Mouse (Mus musculus) heart, adult 2 months (tissue): ENCODE measurements around the gene Srd5a1.

Experiments used
- CTCF ChIP-seq: fragments of 200-600 bp; IDR thresholded peaks from 2 replicates; pipeline ENCODE4 v1.8.1; 2022; ENCODE audit warnings: antibody characterized with exemption, mild to moderate bottlenecking, moderate library complexity
- EP300 ChIP-seq: fragments of 200-500 bp; IDR thresholded peaks from 2 replicates; pipeline ENCODE4 v1.6.1; 2011; ENCODE audit warnings: low read depth, low read length, control low read depth; ENCODE audit not compliant: insufficient read depth
- POLR2A ChIP-seq: fragments of 200-500 bp; IDR thresholded peaks from 2 replicates; pipeline ENCODE4 v1.6.1; 2011; ENCODE audit warnings: mild to moderate bottlenecking, low read depth, low read length, control low read depth; ENCODE audit not compliant: insufficient read depth

DNA sequence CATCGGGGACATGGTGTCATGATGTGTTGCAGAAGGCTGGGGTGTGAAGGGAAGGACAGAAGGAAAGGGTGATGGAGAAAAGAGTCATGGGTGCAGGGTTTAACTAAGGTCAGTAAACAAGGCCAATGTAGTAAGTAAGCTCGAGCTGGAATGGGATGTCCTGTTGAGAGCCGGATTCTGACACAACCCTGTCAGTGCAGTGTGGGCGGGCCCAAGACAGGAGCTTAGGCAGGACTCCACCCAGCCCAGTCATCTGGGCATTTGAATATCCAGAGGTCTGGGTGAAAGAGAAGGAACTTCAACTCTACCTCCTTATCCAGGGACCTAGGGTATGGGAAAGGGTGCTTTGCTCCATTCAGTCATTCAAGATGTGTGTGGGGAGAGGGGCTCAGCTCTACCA, 72.9 kb downstream of the Srd5a1 start:
- TF ChIP-seq CTCF (no peak), POLR2A (no peak), EP300 (no peak)
